Mouse (Mus musculus) erythroblast, embryonic 14.5 days (primary cell): ENCODE measurements around the gene Stambpl1.

Source experiments
- GATA1 ChIP-seq: IDR thresholded peaks from 2 replicates; pipeline ENCODE4 v1.6.1; 2012; ENCODE audit warnings: low read length, inconsistent platforms, mixed read lengths
- TAL1 ChIP-seq: IDR thresholded peaks from 3 replicates; pipeline ENCODE4 v1.6.1; 2012; ENCODE audit warnings: low read length, inconsistent platforms, mixed read lengths

GRCm38 (mm10) chr19:34153263-34154144, 38.5 kb upstream of the Stambpl1 start:
- no peak for TF ChIP-seq GATA1
- no peak for TF ChIP-seq TAL1
